Mouse (Mus musculus): Measurements from ENCODE around the gene Eif2s3x. TPM values are rescaled to one million over a fixed set of nuclear protein-coding genes. Genes with fewer than 3 reads are reported as not detected.
A peak's percentile ranks its signal among the peaks of the same experiment; 100 is the strongest.

Eif2s3x gene
- total and polyA plus RNA-seq, 3 experiments, result 183 to 551 (median 226) TPM

DNA sequence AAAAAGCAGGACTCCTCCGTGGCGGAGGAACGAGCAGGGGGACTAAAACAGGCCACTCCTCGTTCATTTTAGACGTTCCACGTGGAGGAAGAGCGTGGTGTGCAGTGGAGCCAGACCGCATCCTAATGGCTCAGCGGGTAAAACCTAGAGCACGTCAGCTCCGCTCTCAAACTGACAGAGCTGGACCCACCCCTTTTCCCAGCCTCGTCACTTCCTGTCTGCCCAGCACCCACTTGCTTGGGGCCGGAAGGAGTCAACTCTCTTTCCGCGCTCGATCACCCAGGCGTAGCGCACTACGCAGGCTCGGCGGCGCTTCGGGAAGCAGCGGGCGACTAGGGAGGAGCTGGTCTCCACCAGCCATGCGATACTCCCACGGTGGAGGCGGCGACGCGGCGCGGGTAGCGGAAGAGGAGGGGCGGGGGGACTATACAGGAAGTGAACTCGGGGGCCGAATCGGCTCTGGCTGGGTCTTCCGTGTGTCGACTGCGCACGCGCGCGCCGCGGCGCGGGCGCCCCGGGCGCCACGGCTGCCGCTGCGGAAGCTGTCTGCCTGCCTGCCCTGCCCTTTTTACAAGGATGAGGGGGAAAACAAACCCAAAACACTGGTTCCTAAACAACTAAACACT is 34.8 kb downstream of the Eif2s3x start:
- Histone ChIP-seq H3K9ac (ENCODE audit: control insufficient read depth, low read depth, low read length, poor library complexity, severe bottlenecking) (peak overlapping the region; percentile 82), H3K27ac (ENCODE audit: control insufficient read depth, low read depth, low read length) (peak overlapping the region; percentile 91), H3K9me3 (replicated peaks; ENCODE audit: insufficient read depth, low read length) (no peaks in the 10 kb centered on the region), H3K27me3 (ENCODE audit: control insufficient read depth in 1 of 2, insufficient read depth in 2 of 2, low read length in 2 of 2) (no peaks in the 10 kb centered on the region), H3K36me3 (ENCODE audit: control insufficient read depth in 1 of 2, insufficient read depth in 2 of 2, low read length in 2 of 2) (0 out of 4 replicates have a peak, but pooled peaks cover 0 to 2% of the 10 kb centered on the region in 2 experiments), H3K4me3 (ENCODE audit: control insufficient read depth in 1 of 2, insufficient read depth in 1 of 2, low read depth in 2 of 2, low read length in 2 of 2) (peak overlapping the region; percentile 62 to 81), H3K4me1 (ENCODE audit: control insufficient read depth in 1 of 2, insufficient read depth in 2 of 2, low read length in 2 of 2) (0 out of 4 replicates have a peak, but pooled peaks cover 0 to 1% of the 10 kb centered on the region in 2 experiments), H3K79me2 (ENCODE audit: control insufficient read depth, insufficient read depth, low read length, poor library complexity) (peaks cover 1% of the 10 kb centered on the region; the same call in 1 of the 2 replicates)
- TF ChIP-seq MXI1 (IDR thresholded peaks at IDR 0.05; ENCODE audit: low read depth, low read length) (peak; percentile 97), ELF1 (IDR thresholded peaks at IDR 0.05; ENCODE audit: low read depth, low read length) (peak; percentile 75), TAL1 (IDR thresholded peaks at IDR 0.05; ENCODE audit: low read length) (no peak), TCF12 (IDR thresholded peaks at IDR 0.05; ENCODE audit: low read depth, low read length) (0 out of 2 replicates have a peak, but pooled peaks have one; percentile 43), TBP (IDR thresholded peaks at IDR 0.05; ENCODE audit: low read depth, low read length) (peak; percentile 82), MYC (IDR thresholded peaks at IDR 0.05; ENCODE audit: low read depth, low read length) (peak; percentile 98), MEF2A (IDR thresholded peaks at IDR 0.05; ENCODE audit: extremely low read depth, insufficient replicate concordance, low read depth, low read length, poor library complexity, severe bottlenecking) (no peak), ZC3H11A (IDR thresholded peaks at IDR 0.05; ENCODE audit: low read depth, low read length) (no peak), MAFK (IDR thresholded peaks at IDR 0.05; ENCODE audit: borderline replicate concordance, low read depth, low read length) (no peak), UBTF (IDR thresholded peaks at IDR 0.05; ENCODE audit: borderline replicate concordance, insufficient read depth, low read depth, low read length) (no peak), MYB (IDR thresholded peaks at IDR 0.05; ENCODE audit: low read depth, low read length) (no peak), POLR2AphosphoS5 (IDR thresholded peaks at IDR 0.05; ENCODE audit: borderline replicate concordance, low read depth, low read length) (no peak), ZMIZ1 (IDR thresholded peaks at IDR 0.05; ENCODE audit: low read depth, low read length) (peak; percentile 59; the same call in 1 of the 2 replicates), POLR2A (IDR thresholded peaks at IDR 0.05; ENCODE audit: control insufficient read depth in 1 of 2, insufficient read depth in 1 of 2, low read depth in 1 of 2, low read length in 2 of 2, poor library complexity in 1 of 2) (peak; percentile 55 to 91), SIN3A (IDR thresholded peaks at IDR 0.05; ENCODE audit: low read length) (peak; percentile 78), NRF1 (IDR thresholded peaks at IDR 0.05; ENCODE audit: insufficient read depth, low read depth, low read length, poor library complexity, severe bottlenecking) (peak; percentile 78), CTCF (IDR thresholded peaks at IDR 0.05 in 2 of 3, conservative IDR thresholded peaks at IDR 0.05 in 1 of 3; ENCODE audit: control insufficient read depth in 1 of 3, insufficient read depth in 1 of 3, low read depth in 2 of 3, low read length in 3 of 3, poor library complexity in 1 of 3, severe bottlenecking in 1 of 3) (no peak), USF1 (IDR thresholded peaks at IDR 0.05; ENCODE audit: low read depth, low read length) (0 out of 2 replicates have a peak, but pooled peaks have one; percentile 28), HCFC1 (IDR thresholded peaks at IDR 0.05; ENCODE audit: low read depth, low read length) (peak; percentile 82), MAX (IDR thresholded peaks at IDR 0.05; ENCODE audit: low read length) (peak; percentile 90), POLR2AphosphoS2 (IDR thresholded peaks at IDR 0.05; ENCODE audit: low read length) (peak; percentile 88), NELFE (IDR thresholded peaks at IDR 0.05; ENCODE audit: low read depth, low read length) (peak; percentile 88), ZKSCAN1 (IDR thresholded peaks at IDR 0.05; ENCODE audit: low read depth, low read length) (no peak)
- peak; percentile 96 for DNase-seq (ENCODE audit: low read depth, low spot score)

Data from MEL (cell line).